Mouse (Mus musculus): ENCODE data around the gene Tnr.

GRCm38 (mm10) chr1:159842876-159843275, 319.3 kb downstream of the Tnr start:
- TF ChIP-seq CTCF (IDR thresholded peaks at IDR 0.05; ENCODE audit: low read depth, low read length): no peak
- no peak for TF ChIP-seq POLR2A (IDR thresholded peaks at IDR 0.05; ENCODE audit: borderline replicate concordance, low read depth, low read length)

All from bone marrow macrophage, adult 2 months (primary cell).